Mouse (Mus musculus): Measurements from ENCODE around the gene Grik4. TPM values are rescaled to one million over a fixed set of nuclear protein-coding genes. Genes with fewer than 3 reads are reported as not detected.

Gene Grik4
- polyA plus RNA-seq, 1 experiment from 2014 or later, result 0.24 TPM

- no peak overlapping the region for H3K4me2 ChIP-seq (ENCODE audit: low read depth, low read length)
- H3K27ac ChIP-seq (ENCODE audit: low read length), result no peak overlapping the region
- no peak for ATAC-seq (replicated peaks; ENCODE audit: extremely low read depth, insufficient read depth, low FRiP score)
- 53% methylated on average over 9 of the region's 9 CpGs for WGBS
- H3K9ac ChIP-seq (ENCODE audit: low read length), result no peak overlapping the region
- H3K36me3 ChIP-seq (ENCODE audit: control insufficient read depth, insufficient read depth), result no peaks in the 10 kb centered on the region
- H3K4me3 ChIP-seq (ENCODE audit: low read length), result no peak overlapping the region
- no peaks in the 10 kb centered on the region for H3K4me1 ChIP-seq (ENCODE audit: control insufficient read depth, insufficient read depth, low read length)
- H3K9me3 ChIP-seq (replicated peaks; ENCODE audit: control insufficient read depth, low read length), result no peaks in the 10 kb centered on the region
- H3K27me3 ChIP-seq (ENCODE audit: control insufficient read depth, insufficient read depth, low read length), result peaks cover 13% of the 10 kb centered on the region
Measured at GRCm38 (mm10) chr9:42776804-42777203, 167.5 kb downstream of the Grik4 start.

DNA sequence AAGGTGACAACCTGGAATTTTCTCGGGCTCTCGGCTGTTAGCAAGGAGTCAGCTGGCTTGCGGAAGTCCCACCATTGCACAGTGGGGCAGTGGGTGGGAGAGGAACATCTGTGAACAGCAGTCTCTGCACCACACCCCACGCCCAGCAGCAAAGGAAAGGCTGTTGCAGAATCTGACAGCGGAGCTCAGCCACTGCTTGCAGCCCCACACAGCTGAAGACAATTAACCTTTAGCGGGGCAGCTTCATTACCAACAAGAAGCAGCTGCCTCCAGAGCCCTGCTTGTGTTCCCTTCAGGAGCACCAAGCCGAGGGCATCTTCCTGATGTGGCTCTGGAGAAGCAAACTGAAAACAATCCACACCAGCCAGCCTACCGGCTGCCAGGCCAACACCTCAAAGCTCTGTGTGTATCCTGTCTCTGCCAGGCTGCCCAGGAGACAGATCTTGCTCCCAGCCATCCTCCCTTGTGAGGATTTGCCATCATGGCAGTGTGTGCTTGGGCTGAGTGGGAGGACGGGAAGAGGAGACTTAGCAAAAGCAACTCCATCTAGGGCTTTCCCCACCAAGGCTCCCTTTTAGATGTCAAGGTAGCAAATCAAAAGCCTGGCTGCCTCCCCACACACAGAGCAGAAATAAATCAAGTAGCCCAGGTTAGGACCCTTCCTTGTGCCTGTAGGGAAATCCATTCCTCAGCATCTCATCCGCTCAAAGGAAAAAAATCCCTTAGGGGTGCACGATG lies 179.3 kb downstream of the Grik4 start:
- H3K27me3 ChIP-seq (ENCODE audit: control insufficient read depth, insufficient read depth, low read length), result peaks cover 6% of the 10 kb centered on the region; the same call in 1 of the 2 replicates
- no peaks in the 10 kb centered on the region for H3K9me3 ChIP-seq (replicated peaks; ENCODE audit: control insufficient read depth, low read length)
- 51% methylated on average over 11 of the region's 11 CpGs for WGBS
- H3K27ac ChIP-seq (ENCODE audit: low read length), result no peak overlapping the region
- H3K9ac ChIP-seq (ENCODE audit: low read length), result no peak overlapping the region
- H3K4me3 ChIP-seq (ENCODE audit: low read length), result no peak overlapping the region
- ATAC-seq (replicated peaks; ENCODE audit: extremely low read depth, insufficient read depth, low FRiP score), result no peak
- H3K36me3 ChIP-seq (ENCODE audit: control insufficient read depth, insufficient read depth), result no peaks in the 10 kb centered on the region
- H3K4me1 ChIP-seq (ENCODE audit: control insufficient read depth, insufficient read depth, low read length), result no peaks in the 10 kb centered on the region
- no peak overlapping the region for H3K4me2 ChIP-seq (ENCODE audit: low read depth, low read length)

DNA sequence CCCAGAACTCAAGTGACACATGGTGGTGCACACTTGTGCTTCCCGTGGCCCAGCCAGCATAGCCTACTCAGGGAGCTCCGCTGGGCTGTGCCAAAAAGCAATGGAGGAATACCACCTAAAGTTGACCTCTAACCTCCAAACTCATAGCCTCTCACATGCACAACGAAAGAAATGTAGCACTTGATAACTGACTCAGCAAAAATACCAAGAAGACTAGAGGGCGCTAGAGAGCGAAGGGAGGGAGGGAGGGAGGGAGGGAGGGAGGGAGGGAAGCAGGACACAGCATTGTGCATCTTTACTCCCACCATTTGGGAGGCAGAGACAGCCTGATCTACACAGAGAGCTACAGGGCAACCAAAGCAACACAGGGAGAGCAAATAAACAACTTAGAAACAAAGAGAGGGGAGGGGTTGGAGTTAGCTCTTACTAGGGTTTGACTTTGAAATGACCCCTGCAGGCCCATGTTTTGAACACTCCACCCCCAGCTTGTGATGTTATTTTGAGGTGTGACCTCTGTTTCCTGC lies 185.5 kb downstream of the Grik4 start:
- 50% methylated on average over 5 of the region's 5 CpGs for WGBS
- H3K4me1 ChIP-seq (ENCODE audit: control insufficient read depth, insufficient read depth, low read length), result no peaks in the 10 kb centered on the region
- ATAC-seq (replicated peaks; ENCODE audit: extremely low read depth, insufficient read depth, low FRiP score), result no peak

GRCm38 (mm10) chr9:42757012-42757640 lies 187.2 kb downstream of the Grik4 start:
- Histone ChIP-seq H3K36me3 (ENCODE audit: control insufficient read depth, insufficient read depth) (no peaks in the 10 kb centered on the region), H3K27me3 (ENCODE audit: control insufficient read depth, insufficient read depth, low read length) (0 out of 2 replicates have a peak, but pooled peaks cover 3% of the 10 kb centered on the region), H3K9ac (ENCODE audit: low read length) (no peak overlapping the region), H3K4me3 (ENCODE audit: low read length) (no peak overlapping the region), H3K9me3 (replicated peaks; ENCODE audit: control insufficient read depth, low read length) (no peaks in the 10 kb centered on the region), H3K4me2 (ENCODE audit: low read depth, low read length) (no peak overlapping the region), H3K27ac (ENCODE audit: low read length) (no peak overlapping the region), H3K4me1 (ENCODE audit: control insufficient read depth, insufficient read depth, low read length) (no peaks in the 10 kb centered on the region)
- 65% methylated on average over 3 of the region's 3 CpGs for WGBS
- no peak for ATAC-seq (replicated peaks; ENCODE audit: extremely low read depth, insufficient read depth, low FRiP score)

More for the DNA sequence above, 185.5 kb downstream of the Grik4 start:
- Histone ChIP-seq H3K27ac (ENCODE audit: low read length) (no peak overlapping the region), H3K9ac (ENCODE audit: low read length) (no peak overlapping the region), H3K4me3 (ENCODE audit: low read length) (no peak overlapping the region), H3K9me3 (replicated peaks; ENCODE audit: control insufficient read depth, low read length) (no peaks in the 10 kb centered on the region), H3K27me3 (ENCODE audit: control insufficient read depth, insufficient read depth, low read length) (0 out of 2 replicates have a peak, but pooled peaks cover 3% of the 10 kb centered on the region), H3K4me2 (ENCODE audit: low read depth, low read length) (no peak overlapping the region), H3K36me3 (ENCODE audit: control insufficient read depth, insufficient read depth) (no peaks in the 10 kb centered on the region)

DNA sequence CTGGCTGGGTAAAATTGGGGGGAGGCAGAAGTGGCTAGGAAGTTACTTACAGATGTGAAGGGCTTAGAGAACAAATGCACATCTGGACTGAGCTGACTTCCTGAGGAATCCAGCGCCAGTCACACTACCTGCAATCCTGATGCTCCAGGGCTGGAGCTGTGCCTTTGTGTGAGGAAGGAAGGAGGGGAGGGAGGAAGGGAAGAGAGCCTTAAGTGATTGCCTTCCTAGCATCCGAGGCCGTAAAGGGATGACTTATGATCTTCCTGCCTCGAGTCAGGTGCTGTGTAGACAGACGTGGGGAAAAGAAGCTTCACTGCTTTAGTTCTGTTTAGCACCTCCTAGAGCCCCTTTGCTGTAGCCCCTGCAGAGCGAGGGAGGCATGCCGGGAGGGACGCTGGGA lies 189.6 kb downstream of the Grik4 start:
- no peaks in the 10 kb centered on the region for H3K4me1 ChIP-seq (ENCODE audit: control insufficient read depth, insufficient read depth, low read length)
- H3K4me3 ChIP-seq (ENCODE audit: low read length), result no peak overlapping the region
- no peak overlapping the region for H3K9ac ChIP-seq (ENCODE audit: low read length)
- 28% methylated on average over 8 of the region's 8 CpGs for WGBS
- H3K36me3 ChIP-seq (ENCODE audit: control insufficient read depth, insufficient read depth), result no peaks in the 10 kb centered on the region
- ATAC-seq (replicated peaks; ENCODE audit: extremely low read depth, insufficient read depth, low FRiP score), result no peak
- H3K4me2 ChIP-seq (ENCODE audit: low read depth, low read length), result no peak overlapping the region
- no peaks in the 10 kb centered on the region for H3K9me3 ChIP-seq (replicated peaks; ENCODE audit: control insufficient read depth, low read length)
- no peaks in the 10 kb centered on the region for H3K27me3 ChIP-seq (ENCODE audit: control insufficient read depth, insufficient read depth, low read length)
- no peak overlapping the region for H3K27ac ChIP-seq (ENCODE audit: low read length)

- Histone ChIP-seq H3K27ac (ENCODE audit: low read length) (no peak overlapping the region), H3K27me3 (ENCODE audit: control insufficient read depth, insufficient read depth, low read length) (no peaks in the 10 kb centered on the region), H3K9ac (ENCODE audit: low read length) (no peak overlapping the region), H3K4me2 (ENCODE audit: low read depth, low read length) (no peak overlapping the region), H3K4me3 (ENCODE audit: low read length) (no peak overlapping the region), H3K9me3 (replicated peaks; ENCODE audit: control insufficient read depth, low read length) (no peaks in the 10 kb centered on the region), H3K36me3 (ENCODE audit: control insufficient read depth, insufficient read depth) (no peaks in the 10 kb centered on the region), H3K4me1 (ENCODE audit: control insufficient read depth, insufficient read depth, low read length) (no peaks in the 10 kb centered on the region)
- ATAC-seq (replicated peaks; ENCODE audit: extremely low read depth, insufficient read depth, low FRiP score), result no peak
- 70% methylated on average over 2 of the region's 2 CpGs for WGBS
Measured at GRCm38 (mm10) chr9:42751160-42751559, 193.1 kb downstream of the Grik4 start.

DNA sequence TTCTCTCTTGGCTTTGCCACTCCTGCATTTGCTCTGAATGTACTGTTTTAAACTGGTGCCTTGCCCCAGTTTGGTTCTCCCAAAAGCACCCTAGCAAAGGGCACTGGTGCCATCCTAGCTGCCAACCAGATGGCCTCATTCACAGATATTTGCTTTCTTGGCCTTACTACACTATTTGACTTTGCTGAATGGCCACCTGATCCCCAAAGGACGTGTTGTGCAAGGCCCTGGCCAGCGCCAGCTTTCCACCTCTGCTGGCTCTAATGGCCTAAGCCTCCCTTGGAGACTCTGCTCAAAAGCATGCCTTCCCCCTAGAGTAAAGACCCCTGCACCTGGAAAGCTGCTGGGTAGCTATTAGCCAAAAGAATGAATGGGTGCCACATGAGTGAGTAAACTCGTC lies 194.1 kb downstream of the Grik4 start:
- H3K4me3 ChIP-seq (ENCODE audit: low read length), result no peak overlapping the region
- ATAC-seq (replicated peaks; ENCODE audit: extremely low read depth, insufficient read depth, low FRiP score), result no peak
- no peaks in the 10 kb centered on the region for H3K9me3 ChIP-seq (replicated peaks; ENCODE audit: control insufficient read depth, low read length)
- H3K4me1 ChIP-seq (ENCODE audit: control insufficient read depth, insufficient read depth, low read length), result no peaks in the 10 kb centered on the region
- H3K27ac ChIP-seq (ENCODE audit: low read length), result no peak overlapping the region
- H3K36me3 ChIP-seq (ENCODE audit: control insufficient read depth, insufficient read depth), result no peaks in the 10 kb centered on the region
- no peak overlapping the region for H3K4me2 ChIP-seq (ENCODE audit: low read depth, low read length)
- H3K27me3 ChIP-seq (ENCODE audit: control insufficient read depth, insufficient read depth, low read length), result no peaks in the 10 kb centered on the region
- H3K9ac ChIP-seq (ENCODE audit: low read length), result no peak overlapping the region
- WGBS, result 59% methylated on average over 3 of the region's 3 CpGs

GRCm38 (mm10) chr9:42745982-42746381 lies 198.3 kb downstream of the Grik4 start:
- Histone ChIP-seq H3K4me1 (ENCODE audit: control insufficient read depth, insufficient read depth, low read length) (no peaks in the 10 kb centered on the region), H3K36me3 (ENCODE audit: control insufficient read depth, insufficient read depth) (no peaks in the 10 kb centered on the region), H3K27me3 (ENCODE audit: control insufficient read depth, insufficient read depth, low read length) (no peaks in the 10 kb centered on the region), H3K4me3 (ENCODE audit: low read length) (no peak overlapping the region), H3K9me3 (replicated peaks; ENCODE audit: control insufficient read depth, low read length) (no peaks in the 10 kb centered on the region), H3K9ac (ENCODE audit: low read length) (no peak overlapping the region), H3K27ac (ENCODE audit: low read length) (no peak overlapping the region), H3K4me2 (ENCODE audit: low read depth, low read length) (no peak overlapping the region)
- 35% methylated on average over 8 of the region's 8 CpGs for WGBS
- ATAC-seq (replicated peaks; ENCODE audit: extremely low read depth, insufficient read depth, low FRiP score), result no peak

- H3K27ac ChIP-seq (ENCODE audit: low read length), result no peak overlapping the region
- 58% methylated on average over 5 of the region's 5 CpGs for WGBS
- H3K36me3 ChIP-seq (ENCODE audit: control insufficient read depth, insufficient read depth), result no peaks in the 10 kb centered on the region
- no peaks in the 10 kb centered on the region for H3K27me3 ChIP-seq (ENCODE audit: control insufficient read depth, insufficient read depth, low read length)
- no peaks in the 10 kb centered on the region for H3K4me1 ChIP-seq (ENCODE audit: control insufficient read depth, insufficient read depth, low read length)
- ATAC-seq (replicated peaks; ENCODE audit: extremely low read depth, insufficient read depth, low FRiP score), result no peak
- H3K4me2 ChIP-seq (ENCODE audit: low read depth, low read length), result no peak overlapping the region
- no peaks in the 10 kb centered on the region for H3K9me3 ChIP-seq (replicated peaks; ENCODE audit: control insufficient read depth, low read length)
- H3K9ac ChIP-seq (ENCODE audit: low read length), result no peak overlapping the region
- no peak overlapping the region for H3K4me3 ChIP-seq (ENCODE audit: low read length)
Measured at GRCm38 (mm10) chr9:42742385-42742784, 201.9 kb downstream of the Grik4 start.
